Mouse (Mus musculus) MEL (cell line): ENCODE data around the gene Nhsl2. TPM values are rescaled to one million over a fixed set of nuclear protein-coding genes. Genes with fewer than 3 reads are reported as not detected.

Source experiments
- DNase-seq: peaks from one replicate; pipeline ENCODE4 v3.0.0; 2011; ENCODE audit warnings: low read depth, low spot score
- H3K27ac ChIP-seq: 2 replicates; pipeline ENCODE4 v1.5.1; 2012; ENCODE audit warnings: low read depth, mild to moderate bottlenecking, control low read depth, low read length, moderate library complexity; ENCODE audit not compliant: control insufficient read depth
- H3K27me3 ChIP-seq, 2 experiments: fragments of 150-350 bp in 1 of 2; sonication (generic) in 1 of 2; 2 replicates each; pipeline ENCODE4 v1.6.1; 2012; ENCODE audit warnings: low read length in 2 of 2, mild to moderate bottlenecking in 2 of 2, improper control_type of control experiment in 1 of 2, moderate library complexity in 1 of 2; ENCODE audit not compliant: insufficient read depth in 2 of 2, control insufficient read depth in 1 of 2
- H3K36me3 ChIP-seq, 2 experiments: 2 replicates each; pipeline ENCODE4 v1.6.1; 2012 to 2014; ENCODE audit warnings: low read length in 2 of 2, improper control_type of control experiment in 1 of 2, inconsistent platforms in 1 of 2, mild to moderate bottlenecking in 1 of 2; ENCODE audit not compliant: insufficient read depth in 2 of 2, control insufficient read depth in 1 of 2
- H3K4me1 ChIP-seq, 2 experiments: fragments of 150-350 bp in 1 of 2; sonication (generic) in 1 of 2; 2 replicates each; pipeline ENCODE4 v1.6.1; 2012; ENCODE audit warnings: low read length in 2 of 2, improper control_type of control experiment in 1 of 2, mild to moderate bottlenecking in 1 of 2; ENCODE audit not compliant: insufficient read depth in 2 of 2, control insufficient read depth in 1 of 2
- H3K4me3 ChIP-seq, 2 experiments: fragments of 150-350 bp in 1 of 2; sonication (generic) in 1 of 2; 2 replicates each; pipeline ENCODE4 v1.5.1; 2012; ENCODE audit warnings: low read depth in 2 of 2, low read length in 2 of 2, mild to moderate bottlenecking in 2 of 2, moderate library complexity in 2 of 2, control low read depth in 1 of 2, improper control_type of control experiment in 1 of 2; ENCODE audit not compliant: control insufficient read depth in 1 of 2, insufficient read depth in 1 of 2
- H3K79me2 ChIP-seq: 2 replicates; pipeline ENCODE4 v1.6.1; 2012; ENCODE audit warnings: mild to moderate bottlenecking, low read length, moderate library complexity; ENCODE audit not compliant: control insufficient read depth, poor library complexity, insufficient read depth
- H3K9ac ChIP-seq: 2 replicates; pipeline ENCODE4 v1.6.1; 2012; ENCODE audit warnings: low read depth, mild to moderate bottlenecking, control low read depth, low read length, moderate library complexity; ENCODE audit not compliant: control insufficient read depth, poor library complexity, severe bottlenecking
- H3K9me3 ChIP-seq: fragments of 150-350 bp; sonication (generic); replicated peaks from 2 replicates; pipeline ENCODE4 v1.6.1; 2012; ENCODE audit warnings: mild to moderate bottlenecking, low read length, improper control_type of control experiment, moderate library complexity; ENCODE audit not compliant: insufficient read depth
- CHD1 ChIP-seq: IDR thresholded peaks from 2 replicates; pipeline ENCODE4 v1.6.1; 2012; ENCODE audit warnings: low read depth, mild to moderate bottlenecking, inconsistent platforms, low read length, improper control_type of control experiment
- CHD2 ChIP-seq: IDR thresholded peaks from 2 replicates; pipeline ENCODE4 v1.6.1; 2011; ENCODE audit warnings: low read length, improper control_type of control experiment
- E2F4 ChIP-seq: IDR thresholded peaks from 2 replicates; pipeline ENCODE4 v1.6.1; 2011; ENCODE audit warnings: low read depth, low read length, improper control_type of control experiment, borderline replicate concordance
- ELF1 ChIP-seq: IDR thresholded peaks from 2 replicates; pipeline ENCODE4 v1.6.1; 2014; ENCODE audit warnings: low read depth, mild to moderate bottlenecking, inconsistent platforms, low read length, improper control_type of control experiment, moderate library complexity
- EP300 ChIP-seq, 2 experiments: IDR thresholded peaks; 2 replicates each; pipeline ENCODE4 v1.6.1; 2011; ENCODE audit warnings: improper control_type of control experiment in 2 of 2, low read length in 2 of 2, low read depth in 1 of 2, mild to moderate bottlenecking in 1 of 2
- ETS1 ChIP-seq: IDR thresholded peaks from 2 replicates; pipeline ENCODE4 v1.6.1; 2012; ENCODE audit warnings: low read depth, mild to moderate bottlenecking, inconsistent platforms, low read length, improper control_type of control experiment, moderate library complexity
- GATA1 ChIP-seq: IDR thresholded peaks from 2 replicates; pipeline ENCODE4 v1.6.1; 2011; ENCODE audit warnings: low read depth, low read length, improper control_type of control experiment
- HCFC1 ChIP-seq: IDR thresholded peaks from 2 replicates; pipeline ENCODE4 v1.6.1; 2012; ENCODE audit warnings: low read depth, mild to moderate bottlenecking, inconsistent platforms, low read length, improper control_type of control experiment, moderate library complexity
- KAT2A ChIP-seq: conservative IDR thresholded peaks from 2 replicates; pipeline ENCODE4 v1.6.1; 2012; ENCODE audit warnings: low read depth, low read length, improper control_type of control experiment, inconsistent platforms
- MAX ChIP-seq: IDR thresholded peaks from 2 replicates; pipeline ENCODE4 v1.6.1; 2011; ENCODE audit warnings: low read length, improper control_type of control experiment
- MXI1 ChIP-seq: IDR thresholded peaks from 2 replicates; pipeline ENCODE4 v1.6.1; 2011; ENCODE audit warnings: mild to moderate bottlenecking, low read depth, low read length, improper control_type of control experiment
- MYB ChIP-seq: IDR thresholded peaks from 2 replicates; pipeline ENCODE4 v1.6.1; 2011; ENCODE audit warnings: mild to moderate bottlenecking, low read depth, low read length, improper control_type of control experiment
- MYC ChIP-seq: IDR thresholded peaks from 2 replicates; pipeline ENCODE4 v1.6.1; 2011; ENCODE audit warnings: low read depth, mild to moderate bottlenecking, low read length, improper control_type of control experiment, moderate library complexity
- NELFE ChIP-seq: IDR thresholded peaks from 2 replicates; pipeline ENCODE4 v1.6.1; 2011; ENCODE audit warnings: low read depth, low read length, improper control_type of control experiment
- NRF1 ChIP-seq: IDR thresholded peaks from 2 replicates; pipeline ENCODE4 v1.6.1; 2014; ENCODE audit warnings: low read depth, mild to moderate bottlenecking, inconsistent platforms, low read length, improper control_type of control experiment, moderate library complexity; ENCODE audit not compliant: poor library complexity, insufficient read depth, severe bottlenecking
- POLR2AphosphoS5 ChIP-seq: IDR thresholded peaks from 2 replicates; pipeline ENCODE4 v1.6.1; 2012; ENCODE audit warnings: low read depth, borderline replicate concordance, mild to moderate bottlenecking, inconsistent platforms, low read length, moderate library complexity, mixed read lengths
- RAD21 ChIP-seq: IDR thresholded peaks from 2 replicates; pipeline ENCODE4 v1.6.1; 2011; ENCODE audit warnings: mild to moderate bottlenecking, low read depth, low read length, improper control_type of control experiment
- SIN3A ChIP-seq: IDR thresholded peaks from 2 replicates; pipeline ENCODE4 v1.6.1; 2012; ENCODE audit warnings: low read length, improper control_type of control experiment, inconsistent platforms
- TAL1 ChIP-seq: IDR thresholded peaks from 2 replicates; pipeline ENCODE4 v1.6.1; 2012; ENCODE audit warnings: mild to moderate bottlenecking, inconsistent platforms, low read length, moderate library complexity, mixed read lengths
- TCF12 ChIP-seq: IDR thresholded peaks from 2 replicates; pipeline ENCODE4 v1.6.1; 2014; ENCODE audit warnings: low read depth, mild to moderate bottlenecking, inconsistent platforms, low read length, improper control_type of control experiment, moderate library complexity
- UBTF ChIP-seq: IDR thresholded peaks from 2 replicates; pipeline ENCODE4 v1.6.1; 2012; ENCODE audit warnings: low read depth, mild to moderate bottlenecking, inconsistent platforms, low read length, improper control_type of control experiment, moderate library complexity, borderline replicate concordance; ENCODE audit not compliant: insufficient read depth
- USF1 ChIP-seq: IDR thresholded peaks from 2 replicates; pipeline ENCODE4 v1.6.1; 2014; ENCODE audit warnings: low read depth, mild to moderate bottlenecking, inconsistent platforms, low read length, improper control_type of control experiment, moderate library complexity
- USF2 ChIP-seq, 2 experiments: IDR thresholded peaks; 2 replicates each; pipeline ENCODE4 v1.6.1; 2011 to 2012; ENCODE audit warnings: improper control_type of control experiment in 2 of 2, low read length in 2 of 2, borderline replicate concordance in 1 of 2, inconsistent platforms in 1 of 2, low read depth in 1 of 2, mild to moderate bottlenecking in 1 of 2; ENCODE audit not compliant: insufficient read depth in 1 of 2
- ZC3H11A ChIP-seq: IDR thresholded peaks from 2 replicates; pipeline ENCODE4 v1.6.1; 2012; ENCODE audit warnings: low read depth, mild to moderate bottlenecking, inconsistent platforms, low read length, improper control_type of control experiment
- ZKSCAN1 ChIP-seq: IDR thresholded peaks from 2 replicates; pipeline ENCODE4 v1.6.1; 2012; ENCODE audit warnings: low read depth, mild to moderate bottlenecking, inconsistent platforms, low read length, improper control_type of control experiment, moderate library complexity
- ZNF384 ChIP-seq: IDR thresholded peaks from 2 replicates; pipeline ENCODE4 v1.6.1; 2012; ENCODE audit warnings: low read depth, mild to moderate bottlenecking, inconsistent platforms, low read length, improper control_type of control experiment
- polyA plus RNA-seq, 2 experiments: library from polyadenylated mRNA; stranded (reverse) in 1 of 2; unstranded in 1 of 2; fragments of >175 nt in 1 of 2; fragments of >200 nt in 1 of 2; gene quantifications; 2 replicates each; pipeline versions ENCODE4 v1.2.1 to v1.2.4; 2012; ENCODE audit warnings: low replicate concordance in 2 of 2, low read depth in 1 of 2; ENCODE audit not compliant: insufficient read length in 2 of 2, insufficient read depth in 1 of 2, missing spikeins in 1 of 2
- total RNA-seq: library from RNA; depleted of rRNA; stranded (reverse); fragments of 300-350 nt; gene quantifications from 2 replicates; pipeline ENCODE4 v1.2.3, GENCODE M21; 2012

Nhsl2 gene
- total and polyA plus RNA-seq, 3 experiments = 0.01 to 0.23 TPM; not detected in 1

GRCm38 (mm10) chrX:102033566-102033965 is 184.4 kb downstream of the Nhsl2 start:
- H3K9me3 ChIP-seq = no peaks in the 10 kb centered on the region
- no peaks in the 10 kb centered on the region for H3K27me3 ChIP-seq
- TF ChIP-seq SIN3A (no peak), MXI1 (no peak), HCFC1 (no peak), UBTF (no peak), KAT2A (no peak), NELFE (no peak), MAX (no peak), POLR2AphosphoS5 (no peak), TCF12 (no peak), USF1 (no peak), EP300 (IDR thresholded peaks at IDR 0.05; ENCODE audit: low read depth in 1 of 2, low read length in 2 of 2) (no peak), MYC (no peak), GATA1 (no peak), ETS1 (no peak), NRF1 (no peak)
- peaks cover 2 to 39% of the 10 kb centered on the region in 2 experiments; a peak in 3 of 4 replicates for H3K4me1 ChIP-seq
- H3K79me2 ChIP-seq = no peaks in the 10 kb centered on the region
- DNase-seq = peak; percentile 60
- H3K36me3 ChIP-seq = peaks cover 0 to 25% of the 10 kb centered on the region in 2 experiments; a peak in 2 of 4 replicates
- H3K4me3 ChIP-seq = no peak overlapping the region
- no peak overlapping the region for H3K9ac ChIP-seq
- H3K27ac ChIP-seq = no peak overlapping the region

DNA sequence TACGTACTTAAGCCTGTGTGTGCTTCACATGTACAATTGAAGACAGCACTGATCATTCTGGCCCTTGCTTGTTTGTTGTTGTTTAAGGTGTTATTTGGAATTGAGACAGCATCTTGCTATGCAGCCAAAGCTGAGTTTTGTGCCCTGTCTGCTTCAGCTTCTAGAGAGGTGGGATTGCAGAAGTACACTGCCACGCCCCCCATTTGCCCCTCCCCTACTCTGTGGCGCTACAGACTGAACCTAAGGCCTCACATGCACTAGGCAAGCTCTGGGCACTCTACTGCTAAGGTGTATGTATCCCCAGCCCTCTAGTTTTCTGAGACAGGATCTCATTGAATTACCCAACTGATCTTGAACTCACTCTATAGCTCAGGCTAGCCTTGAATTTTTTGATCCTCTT is 186.5 kb downstream of the Nhsl2 start:
- H3K4me3 ChIP-seq = no peak overlapping the region
- no peak overlapping the region; the same call in 1 of the 2 replicates for H3K27ac ChIP-seq
- H3K79me2 ChIP-seq = no peaks in the 10 kb centered on the region
- no peaks in the 10 kb centered on the region for H3K9me3 ChIP-seq
- TF ChIP-seq ZKSCAN1 = no peak
- no peak for TF ChIP-seq ZNF384
- no peak for TF ChIP-seq MYC
- no peak for TF ChIP-seq E2F4
- no peak for TF ChIP-seq MYB
- no peak for TF ChIP-seq USF1
- no peak for TF ChIP-seq ELF1
- TF ChIP-seq CHD1 = no peak
- no peak for TF ChIP-seq ETS1
- no peak for TF ChIP-seq TAL1
- TF ChIP-seq MAX = no peak
- no peak for TF ChIP-seq ZC3H11A
- no peak for TF ChIP-seq RAD21
- no peak for TF ChIP-seq TCF12
- no peak for TF ChIP-seq CHD2
- no peak for TF ChIP-seq GATA1
- TF ChIP-seq USF2 (IDR thresholded peaks at IDR 0.05; ENCODE audit: borderline replicate concordance in 1 of 2, insufficient read depth in 1 of 2, low read depth in 1 of 2, low read length in 2 of 2) = no peak
- TF ChIP-seq, all 39 proteins: peak for 0
- Histone ChIP-seq H3K9ac (no peak overlapping the region), H3K36me3 (peaks cover 0 to 25% of the 10 kb centered on the region in 2 experiments; a peak in 2 of 4 replicates), H3K27me3 (no peaks in the 10 kb centered on the region), H3K4me1 (peaks cover 2 to 39% of the 10 kb centered on the region in 2 experiments; a peak in 3 of 4 replicates)
- DNase-seq = peak; percentile 46
